Mouse (Mus musculus) heart, adult 2 months (tissue): ENCODE measurements around the gene Slc6a13. TPM values are rescaled to one million over a fixed set of nuclear protein-coding genes. Genes with fewer than 3 reads are reported as not detected.

Experiments used
- DNase-seq, 2 experiments: peaks; one replicate each; pipeline ENCODE4 v3.0.0; 2021
- H3K27ac ChIP-seq: fragments of 200-600 bp; 2 replicates; pipeline ENCODE4 v1.8.1; 2022
- H3K27me3 ChIP-seq: fragments of 200-500 bp; 2 replicates; pipeline ENCODE4 v1.6.1; 2012; ENCODE audit warnings: mild to moderate bottlenecking, low read length, inconsistent platforms, mixed read lengths; ENCODE audit not compliant: control insufficient read depth, insufficient read depth
- H3K36me3 ChIP-seq: fragments of 200-500 bp; 2 replicates; pipeline ENCODE4 v1.6.1; 2012; ENCODE audit warnings: low read length, inconsistent platforms; ENCODE audit not compliant: control insufficient read depth, insufficient read depth
- H3K4me1 ChIP-seq: fragments of 200-500 bp; 2 replicates; pipeline ENCODE4 v1.6.1; 2011; ENCODE audit warnings: low read length; ENCODE audit not compliant: control insufficient read depth, insufficient read depth
- H3K4me3 ChIP-seq: fragments of 200-600 bp; 2 replicates; pipeline ENCODE4 v1.8.1; 2022
- H3K79me2 ChIP-seq: fragments of 200-500 bp; replicated peaks from 2 replicates; pipeline ENCODE4 v1.6.1; 2012; ENCODE audit warnings: mild to moderate bottlenecking, inconsistent platforms, low read length, moderate library complexity, mixed read lengths; ENCODE audit not compliant: control insufficient read depth, insufficient read depth
- H3K9ac ChIP-seq: fragments of 200-500 bp; 2 replicates; pipeline ENCODE4 v1.6.1; 2012; ENCODE audit warnings: low read depth, mild to moderate bottlenecking, control low read depth, inconsistent platforms, low read length, mixed read lengths
- CTCF ChIP-seq: fragments of 200-600 bp; IDR thresholded peaks from 2 replicates; pipeline ENCODE4 v1.8.1; 2022; ENCODE audit warnings: antibody characterized with exemption, mild to moderate bottlenecking, moderate library complexity
- EP300 ChIP-seq: fragments of 200-500 bp; IDR thresholded peaks from 2 replicates; pipeline ENCODE4 v1.6.1; 2011; ENCODE audit warnings: low read depth, low read length, control low read depth; ENCODE audit not compliant: insufficient read depth
- POLR2A ChIP-seq: fragments of 200-500 bp; IDR thresholded peaks from 2 replicates; pipeline ENCODE4 v1.6.1; 2011; ENCODE audit warnings: mild to moderate bottlenecking, low read depth, low read length, control low read depth; ENCODE audit not compliant: insufficient read depth
- WGBS: fragments of 180-500 bp; shearing (Covaris S2); methylation state at CpG from one replicate; pipeline ENCODE4 v1.1.7; 2018; 5-methylcytosine and 5-hydroxymethylcytosine counted together
- intact Hi-C: fragments of 180-260 bp; cut with DNase I; formaldehyde crosslinking; loops from one replicate; pipeline ENCODE4 v1.15.1; 2025
- polyA plus RNA-seq: library from polyadenylated mRNA; depleted of rRNA; stranded (reverse); fragments of >200 nt; gene quantifications from 2 replicates; pipeline ENCODE4 v1.2.3, GENCODE M21; 2012
- total RNA-seq, 2 experiments: library from RNA; stranded (reverse); gene quantifications; 2 replicates each; pipeline ENCODE4 v1.2.3; 2021

Slc6a13 gene
- total and polyA plus RNA-seq, 3 experiments = 0.10 to 0.59 TPM; not detected in 1

GRCm38 (mm10) chr6:121341650-121342049 lies 41.6 kb downstream of the Slc6a13 start:
- H3K9ac ChIP-seq = no peak overlapping the region
- WGBS = 69% methylated on average over 6 of the region's 6 CpGs

GRCm38 (mm10) chr6:121343026-121343770 lies 43.2 kb downstream of the Slc6a13 start, which contains the start of gene Slc6a12:
TSS of gene Slc6a12 (plus strand) at chr6:121343076.
- WGBS = 67% methylated on average over 15 of the region's 15 CpGs
- Histone ChIP-seq H3K27me3 (no peaks in the 10 kb centered on the region), H3K27ac (no peak within 1 kb of the TSS), H3K4me3 (no peak within 1 kb of the TSS), H3K4me1 (peaks cover 1% of the 10 kb centered on the region; the same call in 1 of the 2 replicates), H3K79me2 (no peaks in the 10 kb centered on the region), H3K36me3 (no peaks in the 10 kb centered on the region), H3K9ac (no peak within 1 kb of the TSS)
- DNase-seq = no peak
- intact Hi-C loops = no loop called here
- TF ChIP-seq CTCF = no peak
- TF ChIP-seq POLR2A = no peak
- no peak for TF ChIP-seq EP300

More at GRCm38 (mm10) chr6:121341650-121342049, 41.6 kb downstream of the Slc6a13 start:
- DNase-seq = no peak
- H3K4me1 ChIP-seq = peaks cover 1% of the 10 kb centered on the region; the same call in 1 of the 2 replicates
- H3K79me2 ChIP-seq = no peaks in the 10 kb centered on the region
- intact Hi-C loops = no loop called here
- no peak for TF ChIP-seq POLR2A
- H3K27me3 ChIP-seq = no peaks in the 10 kb centered on the region
- H3K36me3 ChIP-seq = no peaks in the 10 kb centered on the region
- H3K27ac ChIP-seq = no peak overlapping the region
- no peak overlapping the region for H3K4me3 ChIP-seq

GRCm38 (mm10) chr6:121343771-121344123 lies 43.7 kb downstream of the Slc6a13 start:
- Histone ChIP-seq H3K4me3 (no peak overlapping the region), H3K27me3 (no peaks in the 10 kb centered on the region), H3K36me3 (no peaks in the 10 kb centered on the region), H3K79me2 (no peaks in the 10 kb centered on the region), H3K4me1 (peaks cover 1% of the 10 kb centered on the region; the same call in 1 of the 2 replicates), H3K27ac (no peak overlapping the region), H3K9ac (no peak overlapping the region)
- 62% methylated on average over 6 of the region's 6 CpGs for WGBS
- intact Hi-C loops = no loop called here
- TF ChIP-seq CTCF = no peak
- no peak for TF ChIP-seq POLR2A
- no peak for TF ChIP-seq EP300
- DNase-seq = no peak

- Histone ChIP-seq H3K4me3 (no peak overlapping the region), H3K27me3 (no peaks in the 10 kb centered on the region), H3K79me2 (no peaks in the 10 kb centered on the region), H3K36me3 (no peaks in the 10 kb centered on the region), H3K9ac (no peak overlapping the region), H3K4me1 (peaks cover 1% of the 10 kb centered on the region; the same call in 1 of the 2 replicates), H3K27ac (no peak overlapping the region)
- intact Hi-C loops = no loop called here
- no peak for TF ChIP-seq POLR2A
- no peak for TF ChIP-seq EP300
- no peak for TF ChIP-seq CTCF
- no peak for DNase-seq
- WGBS = 43% methylated on average over 5 of the region's 5 CpGs
Observed at GRCm38 (mm10) chr6:121344329-121344728, 44.3 kb downstream of the Slc6a13 start.

GRCm38 (mm10) chr6:121346428-121346827 lies 46.4 kb downstream of the Slc6a13 start:
- Histone ChIP-seq H3K27ac (no peak overlapping the region), H3K36me3 (no peaks in the 10 kb centered on the region), H3K4me1 (peaks cover 1% of the 10 kb centered on the region; the same call in 1 of the 2 replicates), H3K79me2 (no peaks in the 10 kb centered on the region), H3K4me3 (no peak overlapping the region), H3K9ac (no peak overlapping the region), H3K27me3 (no peaks in the 10 kb centered on the region)
- WGBS = 58% methylated on average over 8 of the region's 8 CpGs
- TF ChIP-seq CTCF = no peak
- TF ChIP-seq POLR2A = no peak
- TF ChIP-seq EP300 = no peak
- no peak for DNase-seq
- intact Hi-C loops = no loop called here

- Histone ChIP-seq H3K4me3 (no peak overlapping the region), H3K36me3 (no peaks in the 10 kb centered on the region), H3K79me2 (no peaks in the 10 kb centered on the region), H3K9ac (no peak overlapping the region), H3K4me1 (no peaks in the 10 kb centered on the region), H3K27ac (no peak overlapping the region), H3K27me3 (no peaks in the 10 kb centered on the region)
- 37% methylated on average over 2 of the region's 2 CpGs for WGBS
- TF ChIP-seq CTCF (no peak), EP300 (no peak), POLR2A (no peak)
- intact Hi-C loops = no loop called here
- DNase-seq = no peak
Observed at GRCm38 (mm10) chr6:121352276-121352675, 52.2 kb downstream of the Slc6a13 start.
